Mouse (Mus musculus) megakaryocyte, embryonic 14.5 days (primary cell): ENCODE measurements at regions not wholly inside any gene's neighbourhood (a gene's known extent, or its start where the extent isn't known, plus 50 kb on each side); places are given as distances from the start of the nearest gene placed in this dataset.

Experiments
- FLI1 ChIP-seq: IDR thresholded peaks from 2 replicates; pipeline ENCODE4 v1.6.1; 2012; ENCODE audit warnings: low read length, inconsistent platforms, mixed read lengths
- GATA1 ChIP-seq: IDR thresholded peaks from 3 replicates; pipeline ENCODE4 v1.6.1; 2012; ENCODE audit warnings: mixed read lengths, low read length, inconsistent platforms, borderline replicate concordance

- no peak for TF ChIP-seq GATA1
- TF ChIP-seq FLI1 = no peak
Observed at GRCm38 (mm10) chr15:41347221-41347620, 1213.1 kb downstream of the 9330182O14Rik start.
